Mouse (Mus musculus): ENCODE results near the gene Nacad. TPM values are rescaled to one million over a fixed set of nuclear protein-coding genes. Genes with fewer than 3 reads are reported as not detected.

Nacad gene
- polyA plus RNA-seq, 1 experiment from 2014 or later, result 28.4 TPM

DNA sequence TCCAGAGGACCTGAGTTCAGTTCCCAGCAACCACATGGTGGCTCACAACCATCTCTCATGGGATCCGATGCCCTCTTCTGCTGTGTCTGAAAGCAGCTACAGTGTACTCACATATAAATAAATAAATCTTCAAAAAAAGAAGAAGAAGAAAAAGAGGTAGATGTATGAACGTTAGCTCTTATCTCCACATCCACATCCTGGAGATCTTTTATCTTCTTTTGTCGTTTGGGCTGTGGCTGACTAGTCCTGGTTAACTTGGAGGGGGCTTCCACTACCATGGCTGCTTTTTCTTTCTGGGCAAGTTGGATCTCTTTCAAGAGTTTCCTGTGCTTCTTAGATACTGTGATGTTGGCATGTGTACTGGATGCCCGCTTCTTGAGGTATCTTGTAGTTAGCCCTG is 42.7 kb downstream of the Nacad start:
- Histone ChIP-seq H3K4me3 (ENCODE audit: low read depth, low read length) (no peak overlapping the region), H3K27me3 (ENCODE audit: control insufficient read depth, insufficient read depth, low read length) (no peaks in the 10 kb centered on the region), H3K4me2 (ENCODE audit: low read depth, low read length, severe bottlenecking) (no peak overlapping the region), H3K9me3 (ENCODE audit: control insufficient read depth, low read length) (no peaks in the 10 kb centered on the region), H3K9ac (ENCODE audit: low read length) (no peak overlapping the region), H3K27ac (ENCODE audit: low read depth, low read length) (no peak overlapping the region), H3K36me3 (ENCODE audit: control insufficient read depth, insufficient read depth, low read length) (no peaks in the 10 kb centered on the region), H3K4me1 (replicated peaks; ENCODE audit: control insufficient read depth, insufficient read depth, low read length) (no peaks in the 10 kb centered on the region)
- WGBS, result 91% methylated on average over 4 of the region's 4 CpGs
- ATAC-seq (replicated peaks; ENCODE audit: low FRiP score) (no peak), DNase-seq (ENCODE audit: low spot score) (no peak)

DNA sequence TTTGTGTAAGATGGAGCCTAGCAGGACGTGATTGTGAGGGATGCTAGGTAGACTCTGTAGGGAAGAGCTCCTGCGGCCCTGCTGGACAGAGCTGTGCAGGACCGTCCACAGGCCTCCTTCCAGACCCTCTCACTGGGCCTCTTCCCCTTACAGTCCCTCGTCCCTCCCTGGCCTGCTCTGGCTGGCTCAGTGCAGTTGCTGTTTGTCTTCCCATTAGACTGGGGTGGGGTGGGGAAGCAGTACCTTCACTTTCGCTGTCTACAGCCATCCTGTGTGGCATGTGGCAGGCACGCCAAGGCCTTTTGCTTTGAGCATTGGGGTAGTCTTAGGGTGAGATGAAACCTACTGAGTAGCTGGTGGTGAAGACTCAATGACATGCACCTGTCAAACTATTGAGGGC is 43.5 kb downstream of the Nacad start:
- H3K4me3 ChIP-seq (ENCODE audit: low read depth, low read length), result no peak overlapping the region
- ATAC-seq (replicated peaks; ENCODE audit: low FRiP score) (no peak), DNase-seq (ENCODE audit: low spot score) (no peak)
- H3K4me1 ChIP-seq (replicated peaks; ENCODE audit: control insufficient read depth, insufficient read depth, low read length), result no peaks in the 10 kb centered on the region
- H3K27me3 ChIP-seq (ENCODE audit: control insufficient read depth, insufficient read depth, low read length), result no peaks in the 10 kb centered on the region
- no peak overlapping the region for H3K27ac ChIP-seq (ENCODE audit: low read depth, low read length)
- WGBS, result 91% methylated on average over 6 of the region's 6 CpGs
- H3K4me2 ChIP-seq (ENCODE audit: low read depth, low read length, severe bottlenecking), result no peak overlapping the region
- H3K9me3 ChIP-seq (ENCODE audit: control insufficient read depth, low read length), result no peaks in the 10 kb centered on the region
- no peak overlapping the region for H3K9ac ChIP-seq (ENCODE audit: low read length)
- no peaks in the 10 kb centered on the region for H3K36me3 ChIP-seq (ENCODE audit: control insufficient read depth, insufficient read depth, low read length)

DNA sequence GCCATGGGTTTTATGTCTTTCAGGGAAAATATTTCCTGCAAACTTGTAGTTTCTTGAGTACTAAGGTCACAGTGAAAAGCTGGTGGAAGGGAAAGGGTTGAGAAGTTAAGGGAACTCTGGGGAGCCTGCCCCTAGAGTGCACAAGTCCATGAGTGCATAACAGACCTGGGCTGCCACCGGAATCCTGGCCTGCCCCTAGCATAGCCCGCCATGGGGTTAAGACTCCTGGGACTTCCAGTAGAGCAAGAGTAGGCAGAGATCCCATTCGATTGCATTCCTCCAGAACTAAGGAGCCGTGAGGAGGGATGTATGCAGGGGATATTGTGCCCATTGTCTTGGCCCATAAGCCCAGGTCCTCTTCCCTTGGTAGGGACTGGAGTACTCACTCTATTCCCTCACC is 44.4 kb downstream of the Nacad start:
- H3K4me3 ChIP-seq (ENCODE audit: low read depth, low read length), result no peak overlapping the region
- no peak for DNase-seq (ENCODE audit: low spot score)
- H3K9me3 ChIP-seq (ENCODE audit: control insufficient read depth, low read length), result no peaks in the 10 kb centered on the region
- H3K4me1 ChIP-seq (replicated peaks; ENCODE audit: control insufficient read depth, insufficient read depth, low read length), result no peaks in the 10 kb centered on the region
- no peak for ATAC-seq (replicated peaks; ENCODE audit: low FRiP score)
- no peak overlapping the region for H3K27ac ChIP-seq (ENCODE audit: low read depth, low read length)
- H3K36me3 ChIP-seq (ENCODE audit: control insufficient read depth, insufficient read depth, low read length), result no peaks in the 10 kb centered on the region
- H3K27me3 ChIP-seq (ENCODE audit: control insufficient read depth, insufficient read depth, low read length), result no peaks in the 10 kb centered on the region
- no peak overlapping the region for H3K9ac ChIP-seq (ENCODE audit: low read length)
- H3K4me2 ChIP-seq (ENCODE audit: low read depth, low read length, severe bottlenecking), result no peak overlapping the region
- 97% methylated on average over 4 of the region's 4 CpGs for WGBS

DNA sequence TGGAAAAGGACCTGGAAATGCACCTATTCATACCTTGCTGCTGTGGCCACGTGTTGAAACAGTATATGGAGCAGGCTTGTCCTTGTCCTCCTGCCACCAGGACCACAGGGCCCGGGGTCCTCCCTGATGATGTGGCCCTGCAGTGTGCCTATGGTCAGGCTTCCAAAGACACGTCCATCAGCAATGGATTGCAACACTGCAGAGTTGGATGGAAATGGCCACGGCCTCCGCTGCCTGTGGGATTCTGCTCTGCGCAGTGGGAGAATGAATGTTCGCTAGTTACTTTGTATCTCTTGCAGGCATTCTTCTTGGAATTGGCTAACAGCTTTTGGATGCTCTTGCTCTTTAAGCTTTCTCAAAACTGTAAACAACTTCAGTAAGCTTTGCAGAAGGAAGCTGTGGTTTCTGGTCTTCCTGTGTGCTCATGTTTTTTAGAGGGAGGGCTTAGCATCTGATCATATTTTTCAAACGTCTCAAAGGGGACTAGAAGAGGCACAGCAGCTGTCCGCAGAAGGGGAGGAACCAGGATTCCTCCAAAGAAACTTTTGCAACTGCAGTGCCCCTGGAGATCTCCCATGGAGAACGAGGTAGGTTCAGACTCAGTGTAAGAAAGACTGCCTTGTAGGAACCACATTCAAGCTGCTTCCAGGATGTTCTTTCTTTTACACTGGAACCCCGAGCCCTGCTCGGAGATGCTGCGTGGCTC is 45.0 kb downstream of the Nacad start:
- H3K36me3 ChIP-seq (ENCODE audit: control insufficient read depth, insufficient read depth, low read length), result no peaks in the 10 kb centered on the region
- 93% methylated on average over 13 of the region's 13 CpGs for WGBS

DNA sequence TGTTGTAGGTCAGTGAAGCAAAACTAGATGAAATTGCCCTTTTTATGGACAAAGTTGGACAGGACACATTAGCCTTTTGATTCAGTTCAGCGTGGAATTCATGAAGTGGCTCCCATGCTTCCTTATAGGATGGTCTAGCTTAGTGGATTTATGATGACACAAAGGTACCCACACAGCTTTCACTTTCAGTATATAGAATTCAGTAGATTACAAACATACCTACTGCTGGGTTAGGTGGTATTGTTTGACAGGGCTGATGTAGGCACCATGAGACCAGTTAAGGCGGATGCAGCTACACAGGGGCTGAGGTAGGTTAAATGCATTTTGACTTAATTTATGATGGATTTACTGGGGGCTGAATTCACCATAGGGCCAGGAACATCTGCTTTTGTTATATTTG is 45.9 kb downstream of the Nacad start:
- no peak overlapping the region for H3K4me3 ChIP-seq (ENCODE audit: low read depth, low read length)
- 99% methylated on average over 2 of the region's 2 CpGs for WGBS
- DNase-seq (ENCODE audit: low spot score), result no peak
- no peak overlapping the region for H3K27ac ChIP-seq (ENCODE audit: low read depth, low read length)
- no peaks in the 10 kb centered on the region for H3K9me3 ChIP-seq (ENCODE audit: control insufficient read depth, low read length)
- ATAC-seq (replicated peaks; ENCODE audit: low FRiP score), result no peak
- H3K27me3 ChIP-seq (ENCODE audit: control insufficient read depth, insufficient read depth, low read length), result no peaks in the 10 kb centered on the region
- H3K4me2 ChIP-seq (ENCODE audit: low read depth, low read length, severe bottlenecking), result no peak overlapping the region
- H3K9ac ChIP-seq (ENCODE audit: low read length), result no peak overlapping the region
- H3K4me1 ChIP-seq (replicated peaks; ENCODE audit: control insufficient read depth, insufficient read depth, low read length), result no peaks in the 10 kb centered on the region
- no peaks in the 10 kb centered on the region for H3K36me3 ChIP-seq (ENCODE audit: control insufficient read depth, insufficient read depth, low read length)

More for the DNA sequence above, 45.0 kb downstream of the Nacad start:
- Histone ChIP-seq H3K4me1 (replicated peaks; ENCODE audit: control insufficient read depth, insufficient read depth, low read length) (no peaks in the 10 kb centered on the region), H3K9ac (ENCODE audit: low read length) (no peak overlapping the region), H3K9me3 (ENCODE audit: control insufficient read depth, low read length) (no peaks in the 10 kb centered on the region), H3K4me3 (ENCODE audit: low read depth, low read length) (no peak overlapping the region), H3K4me2 (ENCODE audit: low read depth, low read length, severe bottlenecking) (no peak overlapping the region), H3K27me3 (ENCODE audit: control insufficient read depth, insufficient read depth, low read length) (no peaks in the 10 kb centered on the region), H3K27ac (ENCODE audit: low read depth, low read length) (no peak overlapping the region)
- ATAC-seq (replicated peaks; ENCODE audit: low FRiP score) (no peak), DNase-seq (ENCODE audit: low spot score) (no peak)

DNA sequence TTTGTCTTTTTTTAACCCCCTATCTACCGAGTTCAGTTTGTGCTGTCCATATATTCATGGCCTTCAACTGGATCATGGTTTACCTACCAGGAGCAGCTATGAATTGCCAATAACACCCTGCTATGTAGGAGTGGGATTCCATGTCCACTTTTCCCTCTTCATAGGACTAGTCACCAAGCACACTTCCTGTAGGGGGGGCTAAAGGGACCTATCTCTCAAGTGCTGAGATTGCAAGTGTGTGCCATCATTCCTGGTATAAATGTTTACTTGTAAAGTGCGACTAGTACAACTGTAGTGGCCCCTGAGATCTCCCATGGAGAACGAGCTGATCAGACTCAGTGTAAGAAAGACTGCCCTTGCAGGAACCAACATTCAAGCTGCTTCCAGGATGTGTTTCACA is 47.6 kb downstream of the Nacad start:
- no peak overlapping the region for H3K4me2 ChIP-seq (ENCODE audit: low read depth, low read length, severe bottlenecking)
- H3K9me3 ChIP-seq (ENCODE audit: control insufficient read depth, low read length), result no peaks in the 10 kb centered on the region
- H3K9ac ChIP-seq (ENCODE audit: low read length), result no peak overlapping the region
- no peak for DNase-seq (ENCODE audit: low spot score)
- no peak for ATAC-seq (replicated peaks; ENCODE audit: low FRiP score)
- H3K27ac ChIP-seq (ENCODE audit: low read depth, low read length), result no peak overlapping the region
- no peaks in the 10 kb centered on the region for H3K27me3 ChIP-seq (ENCODE audit: control insufficient read depth, insufficient read depth, low read length)
- WGBS, result 91% methylated on average over 3 of the region's 3 CpGs
- H3K36me3 ChIP-seq (ENCODE audit: control insufficient read depth, insufficient read depth, low read length), result no peaks in the 10 kb centered on the region
- H3K4me3 ChIP-seq (ENCODE audit: low read depth, low read length), result no peak overlapping the region
- H3K4me1 ChIP-seq (replicated peaks; ENCODE audit: control insufficient read depth, insufficient read depth, low read length), result 0 out of 2 replicates have a peak, but pooled peaks cover 2% of the 10 kb centered on the region

DNA sequence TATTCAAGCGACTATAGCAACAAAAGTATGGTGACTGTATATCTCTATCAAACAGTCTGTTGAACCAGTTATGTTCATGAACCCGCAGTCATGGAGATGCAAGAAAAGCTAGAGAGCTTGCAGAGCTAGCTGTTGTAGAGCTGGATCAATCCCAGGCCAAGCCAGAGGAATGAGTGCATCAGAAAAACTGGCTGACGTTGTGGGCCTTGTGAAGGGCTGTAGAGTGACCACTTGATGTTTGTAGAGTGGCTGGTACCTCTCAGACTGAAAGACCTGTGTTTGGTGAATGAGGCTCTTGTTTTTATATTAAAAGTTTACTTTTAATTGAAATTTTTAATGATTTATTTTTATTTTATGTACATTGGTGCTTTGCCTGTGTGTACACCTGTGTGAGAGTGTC is 55.7 kb downstream of the Nacad start:
- DNase-seq (ENCODE audit: low spot score) (no peak), ATAC-seq (replicated peaks; ENCODE audit: low FRiP score) (no peak)
- H3K9ac ChIP-seq (ENCODE audit: low read length), result no peak overlapping the region
- H3K27me3 ChIP-seq (ENCODE audit: control insufficient read depth, insufficient read depth, low read length), result no peaks in the 10 kb centered on the region
- H3K9me3 ChIP-seq (ENCODE audit: control insufficient read depth, low read length), result no peaks in the 10 kb centered on the region
- no peak overlapping the region for H3K4me3 ChIP-seq (ENCODE audit: low read depth, low read length)
- no peaks in the 10 kb centered on the region; the same call in 1 of the 2 replicates for H3K36me3 ChIP-seq (ENCODE audit: control insufficient read depth, insufficient read depth, low read length)
- peaks cover 6% of the 10 kb centered on the region; the same call in 1 of the 2 replicates for H3K4me1 ChIP-seq (replicated peaks; ENCODE audit: control insufficient read depth, insufficient read depth, low read length)
- no peak overlapping the region for H3K4me2 ChIP-seq (ENCODE audit: low read depth, low read length, severe bottlenecking)
- no peak overlapping the region for H3K27ac ChIP-seq (ENCODE audit: low read depth, low read length)
- WGBS, result 87% methylated on average over 3 of the region's 3 CpGs

DNA sequence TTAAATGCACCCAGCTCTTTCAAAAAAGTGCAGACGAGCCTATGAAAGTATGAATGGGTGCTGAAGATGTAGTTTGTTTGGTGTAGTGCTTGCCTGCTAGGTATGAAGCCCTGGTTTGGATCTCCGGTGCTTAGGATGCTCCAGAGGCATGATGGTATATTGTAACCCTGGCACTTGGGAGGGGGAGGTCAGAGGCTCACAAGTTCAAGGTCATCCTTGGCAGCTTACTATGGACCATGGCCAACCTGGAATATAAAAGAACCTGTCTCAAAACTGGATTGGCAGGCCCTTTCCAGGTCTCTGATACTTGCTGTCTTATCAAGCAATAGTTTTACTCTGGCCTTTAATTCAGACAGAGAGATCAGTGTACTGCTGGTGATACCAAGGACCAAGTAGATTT is 56.1 kb downstream of the Nacad start:
- H3K36me3 ChIP-seq (ENCODE audit: control insufficient read depth, insufficient read depth, low read length), result no peaks in the 10 kb centered on the region; the same call in 1 of the 2 replicates
- no peak overlapping the region for H3K27ac ChIP-seq (ENCODE audit: low read depth, low read length)
- H3K9ac ChIP-seq (ENCODE audit: low read length), result no peak overlapping the region
- ATAC-seq (replicated peaks; ENCODE audit: low FRiP score) (no peak), DNase-seq (ENCODE audit: low spot score) (no peak)
- H3K9me3 ChIP-seq (ENCODE audit: control insufficient read depth, low read length), result no peaks in the 10 kb centered on the region
- H3K4me3 ChIP-seq (ENCODE audit: low read depth, low read length), result no peak overlapping the region
- no peak overlapping the region for H3K4me2 ChIP-seq (ENCODE audit: low read depth, low read length, severe bottlenecking)
- WGBS, result 96% methylated on average over 2 of the region's 2 CpGs
- H3K4me1 ChIP-seq (replicated peaks; ENCODE audit: control insufficient read depth, insufficient read depth, low read length), result peaks cover 6% of the 10 kb centered on the region; the same call in 1 of the 2 replicates
- no peaks in the 10 kb centered on the region for H3K27me3 ChIP-seq (ENCODE audit: control insufficient read depth, insufficient read depth, low read length)

Data from forebrain, embryonic 11.5 days (tissue).